Mouse (Mus musculus) 3134 (cell line): ENCODE results near the gene Efs.

Experiments used
- DNase-seq: peaks from one replicate; pipeline ENCODE4 v3.0.0-alpha.2; 2011; ENCODE audit warnings: low spot score; ENCODE audit not compliant: insufficient read length; ENCODE audit errors: extremely low read depth

Efs gene

DNA sequence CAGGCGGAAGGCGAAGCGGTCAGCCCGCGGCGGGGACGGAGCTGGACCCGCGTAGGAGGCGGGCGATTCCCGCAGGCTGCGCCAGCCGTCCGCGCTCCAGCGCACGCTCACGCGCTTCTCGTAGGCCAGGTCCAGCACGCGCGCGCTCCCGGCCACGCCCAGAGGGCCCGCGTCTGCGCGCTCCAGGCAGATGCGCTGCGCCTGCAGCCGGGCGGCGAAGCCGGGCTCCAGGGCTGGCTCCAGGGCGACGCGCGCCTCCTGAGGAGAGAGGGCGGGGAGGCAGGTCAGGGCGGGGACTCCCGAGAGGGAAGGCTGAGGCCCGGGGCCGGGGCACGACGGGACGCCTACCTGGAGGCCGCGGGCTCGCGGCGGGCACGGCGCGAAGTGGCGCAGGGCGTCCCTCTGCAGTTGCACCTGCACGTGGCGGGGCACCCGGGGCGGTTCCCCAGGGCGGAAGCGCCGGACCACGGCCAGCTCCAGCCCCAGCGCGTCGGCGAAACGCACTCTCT lies 49.3 kb downstream of the Efs start:
- peak; percentile 92 for DNase-seq

DNA sequence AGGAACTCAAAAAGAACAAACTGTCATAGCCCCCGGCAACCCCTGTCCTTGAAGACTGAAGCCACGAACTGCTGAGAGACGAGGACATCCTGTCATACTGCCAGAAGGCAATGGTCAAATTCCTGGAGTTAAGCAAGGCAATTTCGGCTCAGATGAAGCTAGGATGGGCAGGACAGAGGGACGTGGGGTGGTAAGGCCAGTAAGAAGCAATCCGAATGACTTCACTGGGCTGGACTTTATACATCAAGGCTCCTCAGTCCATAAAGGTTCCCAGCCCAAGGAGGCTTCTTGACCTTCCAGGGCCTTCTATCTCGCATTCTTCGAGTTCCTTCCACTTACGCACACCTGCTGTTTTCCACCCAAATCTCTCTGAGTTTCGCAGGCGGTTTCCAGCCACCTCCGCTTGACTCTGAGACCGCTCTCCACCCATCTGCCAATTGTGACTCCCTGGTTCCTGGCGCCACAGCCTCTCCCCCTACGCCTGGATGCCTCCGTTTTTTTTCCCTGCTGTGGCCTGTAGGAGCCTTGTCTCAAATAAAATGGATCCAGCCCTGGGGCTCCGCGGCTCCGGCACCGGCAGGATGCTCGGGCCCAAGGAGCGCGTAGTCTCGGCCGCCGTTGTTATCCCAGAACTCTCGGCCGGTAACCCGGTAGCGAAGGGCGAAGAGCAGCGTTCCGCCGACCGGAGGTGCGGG lies 49.9 kb downstream of the Efs start:
- no peak for DNase-seq

DNA sequence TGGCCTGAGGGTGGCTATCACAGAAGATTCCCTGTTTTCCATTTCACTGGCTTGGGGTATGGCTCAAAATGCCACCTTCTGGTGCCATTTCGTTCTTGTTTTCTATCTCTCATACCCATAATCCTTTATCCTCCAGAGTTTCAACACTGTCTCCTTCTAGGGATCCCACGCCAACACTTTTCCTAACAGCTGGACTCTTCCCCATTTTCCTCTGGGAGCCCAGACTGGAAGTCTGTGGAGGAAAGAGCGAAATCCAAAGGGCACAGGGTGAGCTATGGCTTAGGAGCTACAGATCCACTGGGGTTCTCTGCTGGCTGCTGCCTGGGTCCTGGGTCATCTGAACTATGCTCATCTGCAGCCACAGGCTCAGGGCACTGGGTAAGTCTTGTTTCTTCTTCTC lies 51.8 kb downstream of the Efs start:
- no peak for DNase-seq

DNA sequence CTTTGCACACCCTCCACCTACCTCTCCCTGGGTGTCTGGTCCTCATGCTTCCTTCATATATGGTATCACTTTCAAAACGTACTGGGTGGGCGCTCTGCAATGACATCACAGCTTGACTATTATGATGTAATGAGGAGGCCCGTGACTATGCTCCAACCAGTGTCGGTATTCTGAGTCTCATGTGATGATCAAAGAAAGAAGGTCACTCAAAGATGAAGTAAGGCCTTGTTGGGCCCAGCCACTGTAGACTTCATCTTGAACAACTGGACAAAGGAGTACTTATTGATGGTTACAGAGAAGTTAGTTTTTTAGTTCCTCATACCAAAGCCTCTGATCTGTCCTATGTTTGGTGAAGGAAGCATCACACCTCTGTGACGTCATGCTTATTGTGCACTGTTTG lies 55.1 kb downstream of the Efs start, which contains the start of gene Homez:
Homez (minus strand) TSS at position 101 of the 400 bp plus-strand sequence.
- DNase-seq = no peak

DNA sequence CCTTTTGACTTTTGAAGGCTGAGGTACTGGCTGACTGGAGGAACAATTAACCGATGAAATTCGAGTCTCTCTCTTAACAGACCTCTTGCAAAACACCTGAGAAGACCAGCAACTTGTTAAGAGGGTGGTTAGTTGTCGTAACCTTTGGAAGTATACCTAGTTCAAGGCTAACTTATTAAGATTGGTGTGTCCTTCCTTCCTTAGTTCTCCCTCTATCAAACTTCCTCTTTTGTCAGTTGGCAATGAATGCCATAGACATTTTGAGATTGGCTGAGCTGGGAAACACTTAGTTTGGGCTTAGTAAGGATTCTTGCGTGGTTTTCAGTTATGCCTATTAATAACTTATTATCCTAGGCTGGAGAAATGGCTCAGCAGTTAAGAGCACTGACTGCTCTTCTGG lies 57.9 kb downstream of the Efs start:
- no peak for DNase-seq

DNA sequence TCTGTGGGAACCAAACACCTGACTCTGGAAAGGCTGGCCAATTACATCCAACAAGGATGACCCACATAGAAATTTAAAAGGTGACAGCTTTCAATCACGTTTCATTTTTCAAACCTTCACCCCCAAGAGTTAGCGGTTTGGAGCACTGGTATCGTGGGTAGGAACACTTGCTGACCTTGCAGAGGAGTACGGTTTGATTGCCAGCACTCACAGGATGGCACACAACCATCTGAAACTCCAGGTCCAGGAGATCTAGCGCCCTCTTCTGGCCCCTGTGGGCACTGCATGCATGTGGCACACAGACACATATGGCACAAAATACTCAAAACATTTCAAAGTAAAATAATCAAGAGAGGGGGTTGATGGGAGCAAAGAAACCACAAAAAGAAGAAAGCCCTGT lies 59.0 kb downstream of the Efs start:
- DNase-seq = no peak
